Mouse (Mus musculus): ENCODE measurements around the gene Lpin1. TPM values are rescaled to one million over a fixed set of nuclear protein-coding genes. Genes with fewer than 3 reads are reported as not detected.

Lpin1 gene
- polyA plus RNA-seq, 1 experiment from 2014 or later = 9.0 TPM

- ATAC-seq = no peak
- Histone ChIP-seq H3K36me3 (ENCODE audit: insufficient read depth, low read length) (no peaks in the 10 kb centered on the region), H3K27ac (ENCODE audit: low read length) (no peak overlapping the region), H3K4me2 (replicated peaks; ENCODE audit: low read depth, low read length) (no peak overlapping the region), H3K4me3 (ENCODE audit: low read depth, low read length) (no peak overlapping the region), H3K27me3 (replicated peaks; ENCODE audit: insufficient read depth, low read length) (no peaks in the 10 kb centered on the region), H3K9me3 (ENCODE audit: low read length) (no peaks in the 10 kb centered on the region), H3K9ac (replicated peaks; ENCODE audit: low read depth) (no peak overlapping the region), H3K4me1 (ENCODE audit: insufficient read depth, low read depth, low read length) (no peaks in the 10 kb centered on the region)
- no peak for DNase-seq (ENCODE audit: low spot score)
- WGBS = 75% methylated on average over 4 of the region's 4 CpGs
- TF ChIP-seq EP300 (IDR thresholded peaks at IDR 0.05) (no peak), CTCF (IDR thresholded peaks at IDR 0.05) (no peak)
Observed at GRCm38 (mm10) chr12:16602271-16602670, 8.5 kb downstream of the Lpin1 start.

GRCm38 (mm10) chr12:16600374-16600773 is 10.4 kb downstream of the Lpin1 start:
- Histone ChIP-seq H3K36me3 (ENCODE audit: insufficient read depth, low read length) (no peaks in the 10 kb centered on the region), H3K4me1 (ENCODE audit: insufficient read depth, low read depth, low read length) (no peaks in the 10 kb centered on the region), H3K4me2 (replicated peaks; ENCODE audit: low read depth, low read length) (no peak overlapping the region), H3K27me3 (replicated peaks; ENCODE audit: insufficient read depth, low read length) (no peaks in the 10 kb centered on the region), H3K4me3 (ENCODE audit: low read depth, low read length) (no peak overlapping the region), H3K9ac (replicated peaks; ENCODE audit: low read depth) (no peak overlapping the region), H3K9me3 (ENCODE audit: low read length) (no peaks in the 10 kb centered on the region), H3K27ac (ENCODE audit: low read length) (no peak overlapping the region)
- ATAC-seq = no peak
- DNase-seq (ENCODE audit: low spot score) = no peak
- 8% methylated on average over 1 of the region's 1 CpGs for WGBS
- no peak for TF ChIP-seq EP300 (IDR thresholded peaks at IDR 0.05)
- no peak for TF ChIP-seq CTCF (IDR thresholded peaks at IDR 0.05)

- Histone ChIP-seq H3K9me3 (ENCODE audit: low read length) (no peaks in the 10 kb centered on the region), H3K36me3 (ENCODE audit: insufficient read depth, low read length) (no peaks in the 10 kb centered on the region), H3K27ac (ENCODE audit: low read length) (no peak overlapping the region), H3K4me2 (replicated peaks; ENCODE audit: low read depth, low read length) (no peak overlapping the region), H3K4me1 (ENCODE audit: insufficient read depth, low read depth, low read length) (no peaks in the 10 kb centered on the region), H3K4me3 (ENCODE audit: low read depth, low read length) (no peak overlapping the region), H3K27me3 (replicated peaks; ENCODE audit: insufficient read depth, low read length) (no peaks in the 10 kb centered on the region), H3K9ac (replicated peaks; ENCODE audit: low read depth) (no peak overlapping the region)
- 71% methylated on average over 3 of the region's 3 CpGs for WGBS
- TF ChIP-seq CTCF (IDR thresholded peaks at IDR 0.05) (no peak), EP300 (IDR thresholded peaks at IDR 0.05) (no peak)
- DNase-seq (ENCODE audit: low spot score) (no peak), ATAC-seq (no peak)
Observed at GRCm38 (mm10) chr12:16599359-16599758, 11.4 kb downstream of the Lpin1 start.

GRCm38 (mm10) chr12:16593761-16594160 is 17.0 kb downstream of the Lpin1 start:
- H3K36me3 ChIP-seq (ENCODE audit: insufficient read depth, low read length) = no peaks in the 10 kb centered on the region
- H3K9me3 ChIP-seq (ENCODE audit: low read length) = no peaks in the 10 kb centered on the region
- peaks cover 9% of the 10 kb centered on the region; the same call in 1 of the 2 replicates for H3K4me1 ChIP-seq (ENCODE audit: insufficient read depth, low read depth, low read length)
- no peak overlapping the region for H3K4me2 ChIP-seq (replicated peaks; ENCODE audit: low read depth, low read length)
- WGBS = 86% methylated on average over 7 of the region's 7 CpGs
- no peak overlapping the region for H3K27ac ChIP-seq (ENCODE audit: low read length)
- no peak for DNase-seq (ENCODE audit: low spot score)
- TF ChIP-seq EP300 (IDR thresholded peaks at IDR 0.05) = no peak
- TF ChIP-seq CTCF (IDR thresholded peaks at IDR 0.05) = no peak
- no peak for ATAC-seq
- no peak overlapping the region for H3K4me3 ChIP-seq (ENCODE audit: low read depth, low read length)
- no peaks in the 10 kb centered on the region for H3K27me3 ChIP-seq (replicated peaks; ENCODE audit: insufficient read depth, low read length)
- H3K9ac ChIP-seq (replicated peaks; ENCODE audit: low read depth) = no peak overlapping the region

GRCm38 (mm10) chr12:16593014-16593413 is 17.8 kb downstream of the Lpin1 start:
- DNase-seq (ENCODE audit: low spot score) (no peak), ATAC-seq (no peak)
- H3K27ac ChIP-seq (ENCODE audit: low read length) = no peak overlapping the region
- H3K9me3 ChIP-seq (ENCODE audit: low read length) = no peaks in the 10 kb centered on the region
- no peak for TF ChIP-seq CTCF (IDR thresholded peaks at IDR 0.05)
- no peak for TF ChIP-seq EP300 (IDR thresholded peaks at IDR 0.05)
- no peak overlapping the region for H3K9ac ChIP-seq (replicated peaks; ENCODE audit: low read depth)
- H3K4me3 ChIP-seq (ENCODE audit: low read depth, low read length) = no peak overlapping the region
- no peaks in the 10 kb centered on the region for H3K36me3 ChIP-seq (ENCODE audit: insufficient read depth, low read length)
- H3K4me1 ChIP-seq (ENCODE audit: insufficient read depth, low read depth, low read length) = peaks cover 16% of the 10 kb centered on the region; the same call in 1 of the 2 replicates
- H3K27me3 ChIP-seq (replicated peaks; ENCODE audit: insufficient read depth, low read length) = no peaks in the 10 kb centered on the region
- WGBS = 72% methylated on average over 7 of the region's 7 CpGs
- H3K4me2 ChIP-seq (replicated peaks; ENCODE audit: low read depth, low read length) = no peak overlapping the region

- Histone ChIP-seq H3K27ac (ENCODE audit: low read length) (no peak overlapping the region), H3K4me2 (replicated peaks; ENCODE audit: low read depth, low read length) (no peak overlapping the region), H3K9me3 (ENCODE audit: low read length) (no peaks in the 10 kb centered on the region), H3K9ac (replicated peaks; ENCODE audit: low read depth) (no peak overlapping the region), H3K36me3 (ENCODE audit: insufficient read depth, low read length) (no peaks in the 10 kb centered on the region), H3K27me3 (replicated peaks; ENCODE audit: insufficient read depth, low read length) (no peaks in the 10 kb centered on the region), H3K4me3 (ENCODE audit: low read depth, low read length) (no peak overlapping the region), H3K4me1 (ENCODE audit: insufficient read depth, low read depth, low read length) (peaks cover 19% of the 10 kb centered on the region; the same call in 1 of the 2 replicates)
- no peak for ATAC-seq
- WGBS = 59% methylated on average over 5 of the region's 5 CpGs
- DNase-seq (ENCODE audit: low spot score) = no peak
- TF ChIP-seq CTCF (IDR thresholded peaks at IDR 0.05) (no peak), EP300 (IDR thresholded peaks at IDR 0.05) (no peak)
Observed at GRCm38 (mm10) chr12:16592451-16592850, 18.3 kb downstream of the Lpin1 start.
